Mouse (Mus musculus) cerebellum, adult 2 months (tissue): ENCODE data around the gene Fads3.

Source experiments
- CTCF ChIP-seq: fragments of 200-500 bp; IDR thresholded peaks from 2 replicates; pipeline ENCODE4 v1.5.1; 2011; ENCODE audit warnings: low read depth, mild to moderate bottlenecking, control low read depth, low read length, moderate library complexity, borderline replicate concordance; ENCODE audit not compliant: insufficient read depth
- POLR2A ChIP-seq: fragments of 200-500 bp; IDR thresholded peaks from 2 replicates; pipeline ENCODE4 v1.6.1; 2011; ENCODE audit warnings: low read length, control low read depth, borderline replicate concordance; ENCODE audit not compliant: insufficient read depth

- TF ChIP-seq CTCF (no peak), POLR2A (peak; percentile 44; the same call in 1 of the 2 replicates)
These were observed 442 bp upstream of the Fads3 start for GRCm38 (mm10) chr19:10040866-10041387.
